Mouse (Mus musculus): ENCODE data around the gene Zbtb8os. TPM values are rescaled to one million over a fixed set of nuclear protein-coding genes. Genes with fewer than 3 reads are reported as not detected.
A peak's percentile ranks its signal among the peaks of the same experiment; 100 is the strongest.

The Zbtb8os gene
- 22.5 and 23.0 TPM in 2 replicates for polyA plus RNA-seq (2015; fragmentation: Nextera tagmentation; extraction: Ambion mirVana)

DNA sequence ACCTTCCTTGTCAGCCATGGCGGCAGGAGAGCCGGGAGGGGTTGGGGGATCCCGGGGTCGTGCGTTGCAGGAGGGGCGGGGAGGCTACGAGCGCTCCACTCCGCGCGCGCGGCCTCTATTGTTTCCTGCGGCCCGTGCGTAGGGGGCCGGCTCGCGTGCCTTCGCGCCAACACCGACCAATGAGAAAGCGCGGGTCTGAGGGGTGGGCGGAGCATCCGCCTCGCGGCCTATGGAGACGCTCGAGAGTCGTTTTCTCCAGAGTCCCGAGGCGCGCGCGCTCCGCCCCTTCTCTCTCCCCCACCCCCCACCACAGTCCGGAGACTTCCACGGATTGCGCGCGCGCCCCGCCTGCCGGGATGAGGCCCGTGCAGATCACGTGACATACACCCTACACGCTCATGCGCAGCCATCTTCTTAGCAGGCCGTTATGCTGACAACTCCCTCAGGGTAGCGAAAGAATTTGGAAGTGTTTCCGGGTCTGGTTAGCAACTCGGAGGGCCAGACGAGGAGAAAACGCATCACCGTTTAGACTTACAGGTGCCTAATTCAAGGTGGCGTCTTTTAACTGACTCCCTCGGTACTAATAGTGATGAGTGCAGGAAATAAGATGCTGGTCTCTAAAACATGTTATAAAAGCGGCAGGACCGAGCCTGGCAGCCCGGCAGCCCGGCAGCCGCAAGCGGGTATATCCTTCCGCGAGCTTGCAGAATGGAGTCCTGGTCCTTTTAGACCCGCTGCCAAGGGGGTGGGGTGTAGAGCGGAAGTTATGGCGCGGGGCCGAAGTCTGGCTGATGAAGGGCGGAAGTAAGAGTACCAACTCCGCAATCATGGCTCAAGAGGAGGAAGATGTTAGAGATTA is at the start of gene Zbtb8os, which contains the start of gene Rbbp4:
Gene Zbtb8os (plus strand): TSS at position 480 of the 859 bp plus-strand sequence.
Gene Rbbp4 (minus strand): TSS at position 155 of the 859 bp plus-strand sequence.
- Histone ChIP-seq H3K4me2 (ENCODE audit: low read depth, low read length) (peak within 1 kb of the TSS; percentile 95), H3K27me3 (ENCODE audit: control insufficient read depth, insufficient read depth, low read depth, low read length) (no peaks in the 10 kb centered on the region), H3K36me3 (ENCODE audit: control insufficient read depth, insufficient read depth) (no peaks in the 10 kb centered on the region; the same call in 1 of the 2 replicates), H3K9me3 (replicated peaks; ENCODE audit: control insufficient read depth, low read length) (no peaks in the 10 kb centered on the region), H3K4me3 (ENCODE audit: low read depth, low read length) (peak within 1 kb of the TSS; percentile 92), H3K9ac (ENCODE audit: low read depth, low read length) (peak within 1 kb of the TSS; percentile 95), H3K27ac (ENCODE audit: low read length) (peak within 1 kb of the TSS; percentile 99), H3K4me1 (ENCODE audit: control insufficient read depth, low read depth, low read length) (peaks cover 58% of the 10 kb centered on the region)
- WGBS (ENCODE audit: insufficient replicate concordance), result under 1% methylated on average over 73 of the region's 73 CpGs
- peak; percentile 88 for ATAC-seq (ENCODE audit: low read depth)

DNA sequence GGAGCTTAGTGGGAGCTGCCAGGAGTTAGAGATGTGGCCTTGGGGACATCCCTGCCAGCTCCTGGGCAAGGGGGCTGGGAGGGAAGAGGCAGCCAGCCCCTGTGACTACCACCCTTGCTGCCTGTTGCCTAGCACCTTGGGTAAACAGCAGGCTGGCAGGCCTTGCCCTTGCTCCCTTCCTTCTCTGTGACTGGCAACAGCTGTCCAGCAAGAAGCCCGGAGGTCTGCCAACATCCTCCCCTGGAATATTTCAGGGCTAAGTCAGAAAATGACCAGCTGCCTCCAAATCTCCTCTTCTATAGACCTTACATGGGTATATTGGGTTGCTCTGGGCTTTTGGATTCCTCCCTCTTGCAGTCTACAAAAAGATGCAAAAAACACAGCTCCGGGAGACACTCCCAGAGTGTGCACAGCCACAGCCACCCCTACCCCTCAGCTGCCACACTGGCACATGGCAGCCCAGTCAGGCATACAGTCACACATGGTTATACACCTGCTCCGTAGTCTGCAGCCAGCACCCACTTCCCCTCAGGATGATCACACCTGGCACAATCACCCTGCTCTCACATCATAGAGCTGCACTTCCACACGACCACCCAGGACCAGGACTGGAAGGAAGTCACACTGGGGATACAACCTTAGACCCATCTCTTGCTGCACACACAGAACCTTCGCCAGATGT is 49.4 kb upstream of the Zbtb8os start:
- H3K4me1 ChIP-seq (ENCODE audit: control insufficient read depth, low read depth, low read length), result peaks cover 10% of the 10 kb centered on the region
- no peak for ATAC-seq (ENCODE audit: low read depth)
- H3K27ac ChIP-seq (ENCODE audit: low read length), result no peak overlapping the region
- H3K4me3 ChIP-seq (ENCODE audit: low read depth, low read length), result no peak overlapping the region
- 56% methylated on average over 5 of the region's 5 CpGs for WGBS (ENCODE audit: insufficient replicate concordance)
- H3K9me3 ChIP-seq (replicated peaks; ENCODE audit: control insufficient read depth, low read length), result no peaks in the 10 kb centered on the region
- peaks cover 36% of the 10 kb centered on the region for H3K27me3 ChIP-seq (ENCODE audit: control insufficient read depth, insufficient read depth, low read depth, low read length)
- H3K9ac ChIP-seq (ENCODE audit: low read depth, low read length), result no peak overlapping the region
- no peak overlapping the region for H3K4me2 ChIP-seq (ENCODE audit: low read depth, low read length)
- H3K36me3 ChIP-seq (ENCODE audit: control insufficient read depth, insufficient read depth), result no peaks in the 10 kb centered on the region

DNA sequence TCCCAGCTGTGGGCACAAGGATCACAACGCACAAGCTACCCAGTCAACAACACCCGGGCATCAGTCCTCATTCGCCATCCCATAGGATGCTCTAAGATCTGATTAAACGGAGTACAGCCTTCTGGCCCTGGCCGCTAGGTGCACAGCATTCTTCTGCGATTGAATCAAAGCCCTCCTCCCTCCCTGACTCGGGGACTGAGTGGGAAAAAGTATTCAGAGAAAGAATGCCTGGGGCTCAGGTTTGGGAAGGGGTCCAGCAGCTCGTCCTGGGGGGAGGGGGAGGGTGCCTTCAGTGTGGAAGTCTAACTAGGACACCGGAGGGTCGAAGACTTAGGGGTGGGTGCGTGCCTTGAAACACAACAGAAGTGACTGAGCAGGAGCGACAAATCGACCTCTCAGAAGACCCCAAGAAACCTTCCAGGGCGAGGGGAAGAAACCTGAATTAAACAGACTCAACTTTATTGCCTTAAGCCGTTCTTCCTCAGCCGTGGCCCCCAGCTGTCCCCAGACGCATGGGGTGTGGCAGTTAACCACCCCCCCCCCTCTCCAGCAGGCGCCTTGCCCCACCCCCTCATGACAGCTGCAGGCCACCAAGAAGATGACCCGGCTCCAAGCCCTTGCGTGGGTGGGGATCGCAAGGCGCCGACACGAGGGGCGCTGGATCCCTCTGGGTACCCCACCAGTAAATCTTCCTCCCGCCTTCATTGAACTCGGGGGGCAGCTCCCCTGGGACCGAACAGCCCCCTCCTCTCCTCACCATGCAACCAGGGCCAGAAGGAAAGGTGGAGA is 48.6 kb upstream of the Zbtb8os start:
- 3% methylated on average over 27 of the region's 28 CpGs for WGBS (ENCODE audit: insufficient replicate concordance)
- peaks cover 36% of the 10 kb centered on the region for H3K27me3 ChIP-seq (ENCODE audit: control insufficient read depth, insufficient read depth, low read depth, low read length)

DNA sequence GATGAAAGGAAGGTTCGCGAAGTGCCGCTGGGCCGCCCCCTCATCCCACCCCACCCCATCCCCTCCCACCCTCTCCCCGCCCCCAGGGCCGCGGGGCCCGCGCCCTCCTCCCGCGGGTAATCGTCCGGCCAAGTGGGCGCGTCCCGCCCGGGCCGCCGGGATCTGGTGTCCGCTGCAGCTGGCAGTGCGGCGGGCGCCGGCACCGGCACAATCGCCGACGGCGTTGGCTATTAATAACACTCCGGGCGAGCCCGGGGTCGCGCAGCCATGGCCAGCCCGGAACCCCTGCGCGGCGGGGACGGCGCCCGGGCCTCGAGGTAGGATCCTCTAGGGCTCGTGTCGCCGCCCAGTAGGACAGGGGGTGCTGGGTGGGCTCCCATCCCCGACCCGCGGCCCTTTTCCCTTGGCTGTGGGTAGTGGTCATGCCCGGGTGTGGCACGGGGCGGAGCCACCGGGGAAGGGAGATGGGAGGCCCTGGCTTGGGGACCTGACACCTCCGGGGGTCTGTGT is 48.0 kb upstream of the Zbtb8os start, which contains the start of gene Sync:
Gene Sync (plus strand): TSS at position 146 of the 510 bp plus-strand sequence.
- peak; percentile 24; the same call in 1 of the 2 replicates for ATAC-seq (ENCODE audit: low read depth)
- Histone ChIP-seq H3K36me3 (ENCODE audit: control insufficient read depth, insufficient read depth) (no peaks in the 10 kb centered on the region), H3K27me3 (ENCODE audit: control insufficient read depth, insufficient read depth, low read depth, low read length) (peaks cover 36% of the 10 kb centered on the region)

More for the DNA sequence above, 48.6 kb upstream of the Zbtb8os start:
- Histone ChIP-seq H3K4me1 (ENCODE audit: control insufficient read depth, low read depth, low read length) (peaks cover 10% of the 10 kb centered on the region), H3K9me3 (replicated peaks; ENCODE audit: control insufficient read depth, low read length) (no peaks in the 10 kb centered on the region), H3K9ac (ENCODE audit: low read depth, low read length) (peak overlapping the region; percentile 52), H3K4me2 (ENCODE audit: low read depth, low read length) (peak overlapping the region; percentile 83), H3K36me3 (ENCODE audit: control insufficient read depth, insufficient read depth) (no peaks in the 10 kb centered on the region), H3K27ac (ENCODE audit: low read length) (no peak overlapping the region), H3K4me3 (ENCODE audit: low read depth, low read length) (peak overlapping the region; percentile 52)
- no peak for ATAC-seq (ENCODE audit: low read depth)

DNA sequence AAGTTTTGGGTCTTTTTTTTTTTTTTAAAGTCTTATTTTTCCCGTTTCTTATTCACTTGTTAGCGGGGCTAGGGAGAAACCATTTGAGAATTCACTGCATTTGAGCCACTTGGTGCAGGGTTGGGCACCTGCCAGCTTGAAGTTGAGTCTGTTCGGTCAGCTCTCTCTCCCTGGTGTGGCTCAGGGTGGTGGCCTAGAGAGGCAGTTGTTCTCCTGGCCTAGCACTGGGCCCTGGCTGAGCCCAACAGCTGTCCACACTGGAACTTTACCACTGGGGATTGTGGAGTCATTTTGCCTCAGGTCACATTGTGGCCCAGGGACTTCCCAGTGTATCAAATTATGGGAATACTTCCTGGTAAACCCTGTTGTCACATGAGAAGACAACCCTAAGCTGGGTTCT is 47.4 kb upstream of the Zbtb8os start:
- no peak for ATAC-seq (ENCODE audit: low read depth)
- peaks cover 36% of the 10 kb centered on the region for H3K27me3 ChIP-seq (ENCODE audit: control insufficient read depth, insufficient read depth, low read depth, low read length)

More for the DNA sequence above, 48.0 kb upstream of the Zbtb8os start, which contains the start of gene Sync:
- H3K4me1 ChIP-seq (ENCODE audit: control insufficient read depth, low read depth, low read length), result peaks cover 10% of the 10 kb centered on the region
- H3K4me2 ChIP-seq (ENCODE audit: low read depth, low read length), result peak within 1 kb of the TSS; percentile 83
- peak within 1 kb of the TSS; percentile 52 for H3K4me3 ChIP-seq (ENCODE audit: low read depth, low read length)
- 1% methylated on average over 46 of the region's 53 CpGs for WGBS (ENCODE audit: insufficient replicate concordance)
- peak within 1 kb of the TSS; percentile 52 for H3K9ac ChIP-seq (ENCODE audit: low read depth, low read length)
- H3K9me3 ChIP-seq (replicated peaks; ENCODE audit: control insufficient read depth, low read length), result no peaks in the 10 kb centered on the region
- no peak within 1 kb of the TSS for H3K27ac ChIP-seq (ENCODE audit: low read length)

DNA sequence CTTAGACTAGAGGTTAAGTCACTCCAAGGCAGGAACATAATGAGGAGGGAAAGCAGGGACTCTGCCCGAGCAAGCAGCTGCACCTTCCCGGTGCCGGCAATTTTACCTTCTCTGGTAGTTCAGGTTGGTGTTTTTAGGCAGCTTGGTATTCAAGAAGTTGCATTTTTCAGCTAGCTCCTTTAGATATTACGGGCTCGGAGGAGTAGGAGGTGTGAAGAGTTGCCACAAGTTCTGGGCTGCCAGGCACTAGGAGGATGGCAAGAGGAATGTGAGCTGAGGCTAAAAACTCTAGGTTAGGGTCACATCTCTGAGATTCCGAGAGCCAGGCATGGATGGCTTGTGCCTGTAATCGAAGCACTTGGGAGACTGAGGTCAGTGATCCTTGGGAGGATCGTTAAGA is 45.8 kb upstream of the Zbtb8os start:
- H3K36me3 ChIP-seq (ENCODE audit: control insufficient read depth, insufficient read depth), result no peaks in the 10 kb centered on the region
- H3K9ac ChIP-seq (ENCODE audit: low read depth, low read length), result no peak overlapping the region
- H3K4me2 ChIP-seq (ENCODE audit: low read depth, low read length), result no peak overlapping the region
- no peaks in the 10 kb centered on the region for H3K9me3 ChIP-seq (replicated peaks; ENCODE audit: control insufficient read depth, low read length)
- peaks cover 10% of the 10 kb centered on the region for H3K4me1 ChIP-seq (ENCODE audit: control insufficient read depth, low read depth, low read length)
- no peak overlapping the region for H3K27ac ChIP-seq (ENCODE audit: low read length)
- no peak for ATAC-seq (ENCODE audit: low read depth)
- peaks cover 34% of the 10 kb centered on the region for H3K27me3 ChIP-seq (ENCODE audit: control insufficient read depth, insufficient read depth, low read depth, low read length)
- H3K4me3 ChIP-seq (ENCODE audit: low read depth, low read length), result no peak overlapping the region
- WGBS (ENCODE audit: insufficient replicate concordance), result 72% methylated on average over 8 of the region's 8 CpGs

More for the DNA sequence above, 47.4 kb upstream of the Zbtb8os start:
- Histone ChIP-seq H3K9ac (ENCODE audit: low read depth, low read length) (no peak overlapping the region), H3K27ac (ENCODE audit: low read length) (no peak overlapping the region), H3K4me1 (ENCODE audit: control insufficient read depth, low read depth, low read length) (peaks cover 10% of the 10 kb centered on the region), H3K36me3 (ENCODE audit: control insufficient read depth, insufficient read depth) (no peaks in the 10 kb centered on the region), H3K4me2 (ENCODE audit: low read depth, low read length) (peak overlapping the region; percentile 83; the same call in 1 of the 2 replicates), H3K9me3 (replicated peaks; ENCODE audit: control insufficient read depth, low read length) (no peaks in the 10 kb centered on the region), H3K4me3 (ENCODE audit: low read depth, low read length) (no peak overlapping the region)
- 49% methylated on average over 3 of the region's 3 CpGs for WGBS (ENCODE audit: insufficient replicate concordance)

DNA sequence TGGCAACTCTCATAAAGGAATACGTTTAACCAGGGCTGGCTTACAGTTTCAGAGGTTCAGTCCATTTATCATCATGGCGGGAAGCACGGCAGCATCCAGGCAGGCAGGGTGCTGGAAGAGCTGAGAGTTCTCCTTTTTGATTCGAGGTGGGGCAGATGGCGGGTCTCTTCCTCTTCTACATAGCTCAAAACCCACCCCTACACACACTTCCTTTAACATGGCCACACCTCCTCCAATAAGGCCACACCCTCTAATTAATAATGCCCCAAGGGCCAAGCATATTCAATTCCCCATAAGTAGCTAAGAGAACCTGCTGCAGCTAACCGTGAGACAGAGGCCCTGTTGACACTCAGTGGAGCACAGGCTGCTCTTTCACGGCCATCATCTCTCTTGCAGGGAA is 42.7 kb upstream of the Zbtb8os start:
- Histone ChIP-seq H3K27me3 (ENCODE audit: control insufficient read depth, insufficient read depth, low read depth, low read length) (peaks cover 9% of the 10 kb centered on the region), H3K36me3 (ENCODE audit: control insufficient read depth, insufficient read depth) (no peaks in the 10 kb centered on the region), H3K9me3 (replicated peaks; ENCODE audit: control insufficient read depth, low read length) (no peaks in the 10 kb centered on the region), H3K4me2 (ENCODE audit: low read depth, low read length) (no peak overlapping the region), H3K27ac (ENCODE audit: low read length) (no peak overlapping the region), H3K4me1 (ENCODE audit: control insufficient read depth, low read depth, low read length) (peaks cover 12% of the 10 kb centered on the region), H3K4me3 (ENCODE audit: low read depth, low read length) (no peak overlapping the region), H3K9ac (ENCODE audit: low read depth, low read length) (no peak overlapping the region)
- no peak for ATAC-seq (ENCODE audit: low read depth)
- 53% methylated on average over 7 of the region's 7 CpGs for WGBS (ENCODE audit: insufficient replicate concordance)

DNA sequence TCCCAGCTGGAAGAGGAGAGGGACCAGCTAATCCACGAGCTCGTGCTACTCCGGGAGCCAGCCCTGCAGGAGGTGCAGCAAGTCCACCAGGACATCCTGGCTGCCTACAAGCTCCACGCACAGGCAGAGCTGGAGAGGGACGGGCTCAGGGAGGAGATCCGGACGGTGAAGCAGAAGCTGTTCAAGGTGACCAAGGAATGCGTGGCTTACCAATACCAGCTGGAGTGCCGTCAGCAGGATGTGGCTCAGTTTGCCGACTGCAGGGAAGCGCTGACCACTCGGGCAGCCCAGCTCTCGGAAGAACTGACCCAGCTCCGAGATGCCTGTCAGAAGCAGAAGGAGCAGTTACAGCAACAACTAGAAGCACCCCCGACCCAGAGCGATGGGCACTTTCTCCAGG is 41.8 kb upstream of the Zbtb8os start:
- H3K27ac ChIP-seq (ENCODE audit: low read length), result no peak overlapping the region
- no peaks in the 10 kb centered on the region for H3K36me3 ChIP-seq (ENCODE audit: control insufficient read depth, insufficient read depth)
- no peak for ATAC-seq (ENCODE audit: low read depth)
- no peak overlapping the region for H3K9ac ChIP-seq (ENCODE audit: low read depth, low read length)
- peaks cover under 1% of the 10 kb centered on the region for H3K27me3 ChIP-seq (ENCODE audit: control insufficient read depth, insufficient read depth, low read depth, low read length)
- no peaks in the 10 kb centered on the region for H3K9me3 ChIP-seq (replicated peaks; ENCODE audit: control insufficient read depth, low read length)
- no peak overlapping the region for H3K4me2 ChIP-seq (ENCODE audit: low read depth, low read length)
- no peak overlapping the region for H3K4me3 ChIP-seq (ENCODE audit: low read depth, low read length)
- peaks cover 12% of the 10 kb centered on the region for H3K4me1 ChIP-seq (ENCODE audit: control insufficient read depth, low read depth, low read length)
- 63% methylated on average over 16 of the region's 16 CpGs for WGBS (ENCODE audit: insufficient replicate concordance)

Measured in liver, embryonic 16.5 days (tissue).